ENCODE assay signal across 25 mouse cellular contexts in genomic region chr10:13849205-13849604, GRCm38 (mm10). TPM values are rescaled to one million over a fixed set of nuclear protein-coding genes. Genes with fewer than 3 reads are reported as not detected.
A peak's percentile ranks its signal among the peaks of the same experiment; 100 is the strongest.
DNase-seq lines count a peak whose midpoint lies in the region; ATAC-seq and TF ChIP-seq lines count a peak whose summit lies in the region.
"Had no signal": no experiment of that assay in that cellular context is flagged by ENCODE, and none has a peak within 500 bp of the region (broad histone marks: within the 10 kb centered on the region; RNA-seq: fewer than 3 reads in every experiment).

No protein-coding gene starts in this region.

- no peak for TF ChIP-seq CTCF in midbrain, postnatal 0 days (IDR thresholded peaks at IDR 0.05)
- TF ChIP-seq CTCF in liver, postnatal 0 days (IDR thresholded peaks at IDR 0.05; ENCODE audit: low read depth) = no peak

- no peak overlapping the region for H3K4me3 ChIP-seq in forebrain, embryonic 12.5 days (replicated peaks)
- no peak overlapping the region for H3K4me3 ChIP-seq in forebrain, embryonic 10.5 days
- no peak overlapping the region for H3K4me3 ChIP-seq in midbrain, embryonic 12.5 days
- H3K4me3 ChIP-seq in midbrain, postnatal 0 days (ENCODE audit: low read depth, low read length) = no peak overlapping the region
- no peak overlapping the region for H3K4me3 ChIP-seq in hindbrain, embryonic 14.5 days (replicated peaks; ENCODE audit: low read length)
- no peak overlapping the region for H3K4me3 ChIP-seq in liver, postnatal 0 days (ENCODE audit: low read depth, low read length)
- H3K4me3 ChIP-seq: gastrocnemius, adult 2 months; heart, adult 2 months; heart, embryonic 15.5 days; hindbrain, embryonic 15.5 days; left cerebral cortex, adult 2 months; limb, embryonic 10.5 days had no signal

- H3K9me3 ChIP-seq in forebrain, embryonic 12.5 days = no peaks in the 10 kb centered on the region
- no peaks in the 10 kb centered on the region for H3K9me3 ChIP-seq in forebrain, embryonic 10.5 days
- no peaks in the 10 kb centered on the region for H3K9me3 ChIP-seq in midbrain, embryonic 12.5 days
- H3K9me3 ChIP-seq in midbrain, postnatal 0 days (ENCODE audit: low read length) = no peaks in the 10 kb centered on the region
- H3K9me3 ChIP-seq in hindbrain, embryonic 14.5 days (ENCODE audit: control insufficient read depth, low read length) = no peaks in the 10 kb centered on the region
- H3K9me3 ChIP-seq in liver, postnatal 0 days (ENCODE audit: low read length) = no peaks in the 10 kb centered on the region
- H3K9me3 ChIP-seq: heart, embryonic 15.5 days; hindbrain, embryonic 15.5 days; limb, embryonic 10.5 days had no signal

- no peaks in the 10 kb centered on the region for H3K27me3 ChIP-seq in forebrain, embryonic 12.5 days
- no peaks in the 10 kb centered on the region for H3K27me3 ChIP-seq in forebrain, embryonic 10.5 days (ENCODE audit: poor library complexity, severe bottlenecking)
- no peaks in the 10 kb centered on the region for H3K27me3 ChIP-seq in midbrain, embryonic 12.5 days
- H3K27me3 ChIP-seq in midbrain, postnatal 0 days (ENCODE audit: insufficient read depth, low read length) = no peaks in the 10 kb centered on the region
- H3K27me3 ChIP-seq in hindbrain, embryonic 14.5 days (ENCODE audit: control insufficient read depth, insufficient read depth, low read length) = no peaks in the 10 kb centered on the region
- H3K27me3 ChIP-seq in liver, postnatal 0 days (ENCODE audit: insufficient read depth, low read length) = no peaks in the 10 kb centered on the region
- H3K27me3 ChIP-seq: CH12.LX; heart, embryonic 15.5 days; hindbrain, embryonic 15.5 days had no signal

- DNase-seq in forebrain, embryonic 10.5 days (ENCODE audit: extremely low spot score, low spot score) = no peak
- no peak for DNase-seq in midbrain, postnatal 0 days (ENCODE audit: low spot score)
- DNase-seq in hindbrain, embryonic 14.5 days (ENCODE audit: low spot score) = no peak
- no peak for DNase-seq in cerebellum, postnatal 36 days
- no peak for DNase-seq in liver, postnatal 0 days
- DNase-seq in adrenal gland, postnatal 25 days = no peak
- DNase-seq: adrenal gland, adult 2 months; cerebellum, adult 11 months; cerebellum, postnatal 14 days; gastrocnemius, adult 2 months; heart, adult 2 months; kidney, adult 8-10 months; kidney, postnatal 25 days; lung, embryonic 14.5 days; right cerebral cortex, postnatal 14 days; thymus, postnatal 25 days had no signal

- H3K27ac ChIP-seq in forebrain, embryonic 12.5 days = no peak overlapping the region
- no peak overlapping the region for H3K27ac ChIP-seq in forebrain, embryonic 10.5 days
- H3K27ac ChIP-seq in midbrain, embryonic 12.5 days (replicated peaks) = 0 out of 2 replicates have a peak overlapping the region, but pooled peaks have one; percentile 30
- H3K27ac ChIP-seq in midbrain, postnatal 0 days (ENCODE audit: low read depth, low read length) = no peak overlapping the region
- H3K27ac ChIP-seq in hindbrain, embryonic 14.5 days = no peak overlapping the region
- H3K27ac ChIP-seq in liver, postnatal 0 days (ENCODE audit: low read depth) = no peak overlapping the region
- H3K27ac ChIP-seq: gastrocnemius, adult 2 months; heart, adult 2 months; heart, embryonic 15.5 days; hindbrain, embryonic 15.5 days; left cerebral cortex, adult 2 months; limb, embryonic 10.5 days; macrophage had no signal

- WGBS in forebrain, embryonic 12.5 days = 13% methylated on average over 2 of the region's 2 CpGs
- WGBS in forebrain, embryonic 10.5 days = 29% methylated on average over 2 of the region's 2 CpGs
- WGBS in midbrain, embryonic 12.5 days = 0% methylated on average over 2 of the region's 2 CpGs
- 32% methylated on average over 2 of the region's 2 CpGs for WGBS in midbrain, postnatal 0 days
- 8% methylated on average over 2 of the region's 2 CpGs for WGBS in hindbrain, embryonic 14.5 days
- WGBS in liver, postnatal 0 days (ENCODE audit: insufficient replicate concordance) = 85% methylated on average over 2 of the region's 2 CpGs

- no peaks in the 10 kb centered on the region for H3K36me3 ChIP-seq in forebrain, embryonic 12.5 days (replicated peaks)
- H3K36me3 ChIP-seq in forebrain, embryonic 10.5 days (replicated peaks) = no peaks in the 10 kb centered on the region
- no peaks in the 10 kb centered on the region for H3K36me3 ChIP-seq in midbrain, embryonic 12.5 days
- H3K36me3 ChIP-seq in midbrain, postnatal 0 days (ENCODE audit: insufficient read depth, low read length) = 0 out of 2 replicates have a peak, but pooled peaks cover 3% of the 10 kb centered on the region
- no peaks in the 10 kb centered on the region for H3K36me3 ChIP-seq in hindbrain, embryonic 14.5 days (replicated peaks; ENCODE audit: control insufficient read depth, insufficient read depth)
- H3K36me3 ChIP-seq in liver, postnatal 0 days (replicated peaks; ENCODE audit: insufficient read depth, low read length) = no peaks in the 10 kb centered on the region
- H3K36me3 ChIP-seq: heart, embryonic 15.5 days; hindbrain, embryonic 15.5 days; limb, embryonic 10.5 days had no signal

- no peak overlapping the region for H3K4me2 ChIP-seq in forebrain, embryonic 12.5 days
- H3K4me2 ChIP-seq in midbrain, embryonic 12.5 days (replicated peaks) = no peak overlapping the region
- H3K4me2 ChIP-seq in midbrain, postnatal 0 days (ENCODE audit: low read depth, low read length, poor library complexity, severe bottlenecking) = no peak overlapping the region
- H3K4me2 ChIP-seq in hindbrain, embryonic 14.5 days (replicated peaks) = no peak overlapping the region
- no peak overlapping the region for H3K4me2 ChIP-seq in liver, postnatal 0 days (ENCODE audit: low read depth, low read length)
- H3K4me2 ChIP-seq: heart, embryonic 15.5 days; hindbrain, embryonic 15.5 days; liver, embryonic 11.5 days; lung, embryonic 14.5 days had no signal

- peaks cover 10% of the 10 kb centered on the region; the same call in 1 of the 2 replicates for H3K4me1 ChIP-seq in forebrain, embryonic 12.5 days
- peaks cover 13% of the 10 kb centered on the region for H3K4me1 ChIP-seq in forebrain, embryonic 10.5 days
- H3K4me1 ChIP-seq in midbrain, embryonic 12.5 days = peaks cover 6% of the 10 kb centered on the region; the same call in 1 of the 2 replicates
- no peaks in the 10 kb centered on the region for H3K4me1 ChIP-seq in midbrain, postnatal 0 days (ENCODE audit: insufficient read depth, low read length)
- 0 out of 2 replicates have a peak, but pooled peaks cover 3% of the 10 kb centered on the region for H3K4me1 ChIP-seq in hindbrain, embryonic 14.5 days (replicated peaks; ENCODE audit: control insufficient read depth, insufficient read depth, low read length)
- H3K4me1 ChIP-seq in liver, postnatal 0 days (ENCODE audit: insufficient read depth) = no peaks in the 10 kb centered on the region
- H3K4me1 ChIP-seq: heart, embryonic 15.5 days had no signal

- H3K9ac ChIP-seq in forebrain, embryonic 12.5 days = no peak overlapping the region
- no peak overlapping the region for H3K9ac ChIP-seq in midbrain, embryonic 12.5 days (replicated peaks)
- H3K9ac ChIP-seq in midbrain, postnatal 0 days (replicated peaks; ENCODE audit: low read length, poor library complexity, severe bottlenecking) = no peak overlapping the region
- no peak overlapping the region for H3K9ac ChIP-seq in hindbrain, embryonic 14.5 days
- no peak overlapping the region for H3K9ac ChIP-seq in liver, postnatal 0 days (replicated peaks)
- H3K9ac ChIP-seq: heart, embryonic 15.5 days; hindbrain, embryonic 15.5 days; lung, embryonic 14.5 days had no signal

- TF ChIP-seq EP300 in liver, postnatal 0 days (IDR thresholded peaks at IDR 0.05; ENCODE audit: low read depth) = no peak

- peak; percentile 70 for ATAC-seq in forebrain, embryonic 12.5 days (ENCODE audit: low FRiP score)
- peak; percentile 82 for ATAC-seq in midbrain, embryonic 12.5 days (ENCODE audit: low FRiP score, low read depth)
- no peak for ATAC-seq in midbrain, postnatal 0 days (ENCODE audit: low FRiP score)
- ATAC-seq in hindbrain, embryonic 14.5 days (ENCODE audit: low FRiP score) = peak; percentile 34; the same call in 1 of the 2 replicates
- no peak for ATAC-seq in liver, postnatal 0 days

RNA-seq across cellular contexts. Expression of gene Aig1, which starts 19.6 kb away (rescaled TPM):
- polyA plus RNA-seq in forebrain, embryonic 12.5 days (2016; fragmentation: Nextera tagmentation; extraction: Ambion mirVana) = 29.2 and 30.9 TPM in 2 replicates
- polyA plus RNA-seq in forebrain, embryonic 10.5 days (2016; fragmentation: Nextera tagmentation; extraction: Ambion mirVana) = 21.8 and 22.1 TPM in 2 replicates
- polyA plus RNA-seq in midbrain, embryonic 12.5 days (2016; fragmentation: Nextera tagmentation; extraction: Ambion mirVana) = 31.3 and 35.1 TPM in 2 replicates
- total RNA-seq in midbrain, postnatal 0 days (2014; rRNA removed) = 101 and 150 TPM in 2 replicates
- polyA plus RNA-seq in midbrain, postnatal 0 days (2015; fragmentation: Nextera tagmentation; extraction: Ambion mirVana) = 103 TPM in 2 replicates
- 93.6 and 95.4 TPM in 2 replicates for polyA plus RNA-seq in hindbrain, embryonic 14.5 days (2014; fragmentation: Nextera tagmentation; extraction: Ambion mirVana)
- 24.6 and 27.6 TPM in 2 replicates for polyA plus RNA-seq in liver, postnatal 0 days (2015; fragmentation: Nextera tagmentation; extraction: Ambion mirVana)
- total RNA-seq in adrenal gland, postnatal 25 days (2021) = 28.8 and 32.8 TPM in 2 replicates

Comparison
In these comparisons a context has a peak if more than half of its experiments do, and no peak if none do; other contexts are left out.
1. ATAC-seq: peak in forebrain, embryonic 12.5 days (single experiment), midbrain, embryonic 12.5 days (single experiment) and hindbrain, embryonic 14.5 days (single experiment); none in midbrain, postnatal 0 days (single experiment) and liver, postnatal 0 days (single experiment).